Mouse (Mus musculus) CH12.LX (cell line): ENCODE data around the gene Pfdn6. TPM values are rescaled to one million over a fixed set of nuclear protein-coding genes. Genes with fewer than 3 reads are reported as not detected.

Source experiments
- DNase-seq: peaks from one replicate; pipeline ENCODE4 v3.0.0-alpha.2; 2013; ENCODE audit errors: extremely low read depth
- H3K27ac ChIP-seq: 2 replicates; pipeline ENCODE4 v1.5.1; 2012; ENCODE audit warnings: low read depth, mild to moderate bottlenecking, control low read depth, moderate library complexity; ENCODE audit not compliant: insufficient read depth
- H3K27me3 ChIP-seq: replicated peaks from 2 replicates; pipeline ENCODE3; 2012; ENCODE audit warnings: inconsistent platforms
- H3K36me3 ChIP-seq, 2 experiments: replicated peaks in 1 of 2; 2 replicates each; pipeline versions ENCODE3 to v1.6.1; 2012; ENCODE audit warnings: inconsistent platforms in 1 of 2, low read length in 1 of 2, mild to moderate bottlenecking in 1 of 2, mixed read lengths in 1 of 2, moderate library complexity in 1 of 2; ENCODE audit not compliant: control insufficient read depth in 1 of 2, insufficient read depth in 1 of 2
- H3K4me1 ChIP-seq, 2 experiments: 2 replicates each; pipeline ENCODE4 v1.6.1; 2012; ENCODE audit warnings: inconsistent platforms in 1 of 2, moderate library complexity in 1 of 2; ENCODE audit not compliant: insufficient read depth in 2 of 2, control insufficient read depth in 1 of 2
- H3K4me2 ChIP-seq: 2 replicates; pipeline ENCODE4 v1.6.1; 2012; ENCODE audit warnings: low read depth, mild to moderate bottlenecking, control low read depth; ENCODE audit not compliant: poor library complexity, insufficient read depth, severe bottlenecking
- H3K4me3 ChIP-seq, 3 experiments: fragments of 150-350 bp in 1 of 3; sonication (generic) in 1 of 3; replicated peaks in 1 of 3; 2 replicates each; pipeline versions ENCODE3 to v1.5.1; 2011 to 2012; ENCODE audit warnings: low read depth in 2 of 3, low read length in 2 of 3, mild to moderate bottlenecking in 2 of 3, moderate library complexity in 2 of 3, control low read depth in 1 of 3, improper control_type of control experiment in 1 of 3, inconsistent platforms in 1 of 3, mixed read lengths in 1 of 3; ENCODE audit not compliant: poor library complexity in 1 of 3
- H3K79me2 ChIP-seq: replicated peaks from 2 replicates; pipeline ENCODE4 v1.6.1; 2012; ENCODE audit warnings: mild to moderate bottlenecking, moderate library complexity; ENCODE audit not compliant: control insufficient read depth, poor library complexity, insufficient read depth, severe bottlenecking; ENCODE audit errors: extremely low read depth
- H3K9ac ChIP-seq: 2 replicates; pipeline ENCODE4 v1.6.1; 2012; ENCODE audit warnings: low read depth, mild to moderate bottlenecking, control low read depth, moderate library complexity; ENCODE audit not compliant: insufficient read depth
- H3K9me3 ChIP-seq: replicated peaks from 2 replicates; pipeline ENCODE3; 2012; ENCODE audit warnings: low read length, inconsistent platforms, mixed read lengths
- BHLHE40 ChIP-seq: IDR thresholded peaks from 2 replicates; pipeline ENCODE4 v1.6.1; 2011; ENCODE audit warnings: mild to moderate bottlenecking, low read depth, low read length, improper control_type of control experiment
- CHD1 ChIP-seq: IDR thresholded peaks from 2 replicates; pipeline ENCODE4 v1.6.1; 2012; ENCODE audit warnings: low read depth, low read length, improper control_type of control experiment, inconsistent platforms
- CTCF ChIP-seq, 2 experiments: IDR thresholded peaks in 1 of 2; conservative IDR thresholded peaks in 1 of 2; 2 replicates each; pipeline ENCODE4 v1.5.1; 2011 to 2012; ENCODE audit warnings: low read depth in 2 of 2, low read length in 2 of 2, improper control_type of control experiment in 1 of 2, inconsistent platforms in 1 of 2, mild to moderate bottlenecking in 1 of 2, moderate library complexity in 1 of 2
- E2F4 ChIP-seq: IDR thresholded peaks from 2 replicates; pipeline ENCODE4 v1.6.1; 2011; ENCODE audit warnings: low read depth, low read length, improper control_type of control experiment; ENCODE audit not compliant: insufficient replicate concordance
- EP300 ChIP-seq: IDR thresholded peaks from 2 replicates; pipeline ENCODE4 v1.6.1; 2011; ENCODE audit warnings: low read length, improper control_type of control experiment
- MXI1 ChIP-seq: IDR thresholded peaks from 2 replicates; pipeline ENCODE4 v1.6.1; 2011; ENCODE audit warnings: mild to moderate bottlenecking, low read depth, low read length, improper control_type of control experiment
- PAX5 ChIP-seq: IDR thresholded peaks from 2 replicates; pipeline ENCODE4 v1.6.1; 2012; ENCODE audit warnings: low read length, inconsistent platforms, mixed read lengths
- RAD21 ChIP-seq: IDR thresholded peaks from 2 replicates; pipeline ENCODE4 v1.6.1; 2011; ENCODE audit warnings: low read depth, mild to moderate bottlenecking, low read length, improper control_type of control experiment, moderate library complexity
- TCF12 ChIP-seq: IDR thresholded peaks from 2 replicates; pipeline ENCODE4 v1.6.1; 2014; ENCODE audit warnings: low read depth, mild to moderate bottlenecking, inconsistent platforms, low read length, improper control_type of control experiment
- USF1 ChIP-seq: IDR thresholded peaks from 2 replicates; pipeline ENCODE4 v1.6.1; 2014; ENCODE audit warnings: low read depth, mild to moderate bottlenecking, inconsistent platforms, low read length, improper control_type of control experiment
- ZNF384 ChIP-seq: IDR thresholded peaks from 2 replicates; pipeline ENCODE4 v1.6.1; 2012; ENCODE audit warnings: low read depth, low read length, improper control_type of control experiment, inconsistent platforms
- dilution Hi-C: fragments of 300-500 bp; cut with MboI; formaldehyde crosslinking; loops from 2 replicates; pipeline ENCODE4 v1.14.3; 2020; ENCODE audit warnings: low sequenced_read_pairs; ENCODE audit not compliant: extremely low pct_unique_long_range_greater_than_20kb, extremely low pct_ligation_motif_present
- in situ Hi-C: fragments of 300-500 bp; cut with MboI; formaldehyde crosslinking; loops from 3 replicates; pipeline ENCODE4 v1.14.3; 2019; ENCODE audit warnings: low sequenced_read_pairs, low pct_ligation_motif_present, low pct_unique_long_range_greater_than_20kb, mixed read lengths
- polyA plus RNA-seq: library from polyadenylated mRNA; unstranded; fragments of >175 nt; gene quantifications from 2 replicates; pipeline ENCODE4 v1.2.1, GENCODE M21; 2012; ENCODE audit warnings: low read depth; ENCODE audit not compliant: insufficient read length
- total RNA-seq, 2 experiments: library from RNA; depleted of rRNA; stranded (reverse); fragments of 300-350 nt in 1 of 2; fragments of >200 nt in 1 of 2; gene quantifications; 2 replicates each; pipeline ENCODE4 v1.2.3; 2012 to 2014

The Pfdn6 gene
- total and polyA plus RNA-seq, 3 experiments: 92.3 to 140 (median 109) TPM

GRCm38 (mm10) chr17:33931947-33932346, 8.2 kb downstream of the Pfdn6 start:
- Histone ChIP-seq H3K36me3 (peaks cover 36 to 70% of the 10 kb centered on the region in 2 experiments), H3K4me1 (peaks cover 4 to 27% of the 10 kb centered on the region in 2 experiments)

DNA sequence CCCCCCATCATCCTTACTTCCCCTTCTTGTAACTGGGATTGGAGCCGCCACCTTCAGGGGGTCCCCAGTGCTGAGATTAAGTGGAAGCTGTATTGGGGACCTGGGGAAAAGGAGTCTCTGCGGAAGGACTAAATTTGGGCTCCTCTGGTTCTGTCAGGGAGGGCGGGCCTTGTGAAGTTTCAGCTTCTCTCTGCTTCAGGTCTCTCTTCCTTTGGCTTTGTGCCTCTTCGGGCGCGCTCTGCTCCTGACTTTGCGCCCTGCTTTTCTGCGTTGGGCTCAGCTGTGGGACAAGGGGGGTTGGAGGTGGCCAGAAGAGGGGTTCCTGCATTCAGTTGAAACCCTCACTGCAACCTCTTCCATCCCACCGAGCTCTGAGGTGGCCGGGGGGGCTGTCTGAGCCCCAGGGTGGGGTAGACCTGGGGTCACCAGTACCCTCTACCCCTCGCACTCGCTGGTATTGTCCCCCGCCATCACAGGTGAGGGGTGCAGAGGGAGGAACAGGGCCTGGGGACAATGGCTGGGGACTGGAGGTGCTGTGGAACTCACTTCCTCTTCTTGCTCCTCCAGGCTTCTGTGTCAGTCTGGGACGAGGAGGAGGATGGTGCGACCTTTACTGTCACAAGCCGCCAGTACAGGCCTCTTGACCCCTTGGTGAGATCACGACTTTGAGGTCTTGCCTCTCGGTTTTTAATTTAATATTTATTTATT, 8.8 kb downstream of the Pfdn6 start:
- TF ChIP-seq ZNF384: no peak
- TF ChIP-seq MXI1: 0 out of 2 replicates have a peak, but pooled peaks have one; percentile 9
- no peak for TF ChIP-seq BHLHE40
- TF ChIP-seq TCF12: no peak
- Histone ChIP-seq H3K9ac (peak overlapping the region; percentile 85; the same call in 1 of the 2 replicates), H3K4me2 (peak overlapping the region; percentile 79), H3K27ac (peak overlapping the region; percentile 29; the same call in 1 of the 2 replicates), H3K27me3 (no peaks in the 10 kb centered on the region), H3K4me3 (peak overlapping the region; percentile 65 to 77 (median 75)), H3K79me2 (0 out of 2 replicates have a peak, but pooled peaks cover 2% of the 10 kb centered on the region), H3K4me1 (peaks cover 4 to 27% of the 10 kb centered on the region in 2 experiments), H3K9me3 (no peaks in the 10 kb centered on the region), H3K36me3 (peaks cover 36 to 72% of the 10 kb centered on the region in 2 experiments)
- dilution Hi-C loops: no loop called here
- no peak for DNase-seq
- in situ Hi-C loops: no loop called here

More at GRCm38 (mm10) chr17:33931947-33932346, 8.2 kb downstream of the Pfdn6 start:
- dilution Hi-C loops (no loop called here), in situ Hi-C loops (no loop called here)
- TF ChIP-seq CHD1 (no peak), CTCF (conservative IDR thresholded peaks at IDR 0.05 in 1 of 2, IDR thresholded peaks at IDR 0.05 in 1 of 2; ENCODE audit: low read depth in 2 of 2, low read length in 2 of 2) (no peak), USF1 (no peak), EP300 (no peak), PAX5 (no peak), RAD21 (no peak), E2F4 (no peak)
- Histone ChIP-seq H3K4me3 (no peak overlapping the region), H3K9ac (no peak overlapping the region), H3K79me2 (0 out of 2 replicates have a peak, but pooled peaks cover 2% of the 10 kb centered on the region), H3K4me2 (no peak overlapping the region), H3K27me3 (no peaks in the 10 kb centered on the region), H3K27ac (no peak overlapping the region), H3K9me3 (no peaks in the 10 kb centered on the region)
- no peak for DNase-seq
